Mouse (Mus musculus) midbrain, embryonic 16.5 days (tissue): ENCODE results near the gene Soat1. TPM values are rescaled to one million over a fixed set of nuclear protein-coding genes. Genes with fewer than 3 reads are reported as not detected.

Experiments used
- ATAC-seq: fragments of 200-750 bp; cut with Nextera tagmentation; 2 replicates; pipeline ENCODE4 v1.8.0; 2017; ENCODE audit warnings: moderate TSS enrichment
- H3K27ac ChIP-seq: fragments of 300-500 bp; sonication (generic); 2 replicates; pipeline ENCODE4 v1.5.1; 2014; ENCODE audit warnings: mild to moderate bottlenecking, low read length, mixed read lengths
- H3K27me3 ChIP-seq: fragments of 300-500 bp; sonication (generic); 2 replicates; pipeline ENCODE4 v1.6.1; 2014; ENCODE audit warnings: low read depth, low read length, mixed read lengths; ENCODE audit not compliant: control insufficient read depth, insufficient read depth
- H3K36me3 ChIP-seq: fragments of 300-500 bp; sonication (generic); 2 replicates; pipeline ENCODE4 v1.6.1; 2014; ENCODE audit warnings: mild to moderate bottlenecking, low read length, moderate library complexity, mixed read lengths; ENCODE audit not compliant: control insufficient read depth, insufficient read depth
- H3K4me1 ChIP-seq: fragments of 300-500 bp; sonication (generic); 2 replicates; pipeline ENCODE4 v1.6.1; 2014; ENCODE audit warnings: mild to moderate bottlenecking, low read length, mixed read lengths; ENCODE audit not compliant: control insufficient read depth, insufficient read depth
- H3K4me2 ChIP-seq: fragments of 300-500 bp; sonication (generic); 2 replicates; pipeline ENCODE4 v1.6.1; 2014; ENCODE audit warnings: mild to moderate bottlenecking, low read length, mixed read lengths
- H3K4me3 ChIP-seq: fragments of 300-500 bp; sonication (generic); 2 replicates; pipeline ENCODE4 v1.5.1; 2014; ENCODE audit warnings: low read depth, mild to moderate bottlenecking, low read length, moderate library complexity, mixed read lengths
- H3K9ac ChIP-seq: fragments of 300-500 bp; sonication (generic); 2 replicates; pipeline ENCODE4 v1.6.1; 2014; ENCODE audit warnings: low read depth, low read length, mixed read lengths
- H3K9me3 ChIP-seq: fragments of 300-500 bp; sonication (generic); replicated peaks from 2 replicates; pipeline ENCODE4 v1.6.1; 2014; ENCODE audit warnings: mild to moderate bottlenecking, low read length, mixed read lengths; ENCODE audit not compliant: control insufficient read depth, poor library complexity, severe bottlenecking
- WGBS: fragments of 180-500 bp; shearing (Covaris S2); extraction: QIAGEN DNeasy Blood & Tissue Kit; methylation state at CpG from one replicate; pipeline ENCODE4 v1.1.7; 2014; 5-methylcytosine and 5-hydroxymethylcytosine counted together
- polyA plus RNA-seq: library from polyadenylated mRNA; unstranded; fragments of >200 nt; fragmentation: Nextera tagmentation; extraction: Ambion mirVana; gene quantifications from 2 replicates; pipeline ENCODE4 v1.2.1, GENCODE M21; 2015

Gene Soat1
- polyA plus RNA-seq, 1 experiment from 2014 or later = 9.9 TPM

DNA sequence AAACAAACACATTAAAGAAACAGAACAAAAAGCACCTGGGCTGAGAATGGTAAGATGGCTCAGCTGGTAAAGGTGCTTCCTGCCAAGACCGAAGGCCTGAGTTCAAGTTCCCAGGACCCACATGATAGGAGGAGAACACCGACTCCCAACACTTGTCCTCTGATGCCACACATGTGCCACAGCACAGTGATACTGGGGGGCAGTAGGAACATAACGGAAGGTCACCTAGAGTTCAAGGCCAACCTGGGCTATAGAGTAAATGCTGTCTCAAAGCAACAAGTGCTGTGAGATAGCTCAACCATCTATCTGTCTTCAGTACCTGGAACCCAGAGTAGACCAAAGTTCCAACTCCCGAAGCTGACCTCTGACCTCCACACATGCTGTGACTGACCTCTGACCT, 13.9 kb downstream of the Soat1 start:
- 95% methylated on average over 4 of the region's 4 CpGs for WGBS
- Histone ChIP-seq H3K9ac (no peak overlapping the region), H3K4me1 (no peaks in the 10 kb centered on the region), H3K27me3 (no peaks in the 10 kb centered on the region), H3K9me3 (no peaks in the 10 kb centered on the region), H3K27ac (no peak overlapping the region), H3K4me2 (no peak overlapping the region), H3K36me3 (no peaks in the 10 kb centered on the region), H3K4me3 (no peak overlapping the region)
- no peak for ATAC-seq

GRCm38 (mm10) chr1:156459690-156460089, 14.4 kb downstream of the Soat1 start:
- Histone ChIP-seq H3K4me2 (no peak overlapping the region), H3K9me3 (no peaks in the 10 kb centered on the region), H3K4me3 (no peak overlapping the region), H3K9ac (no peak overlapping the region), H3K36me3 (no peaks in the 10 kb centered on the region), H3K4me1 (no peaks in the 10 kb centered on the region), H3K27me3 (no peaks in the 10 kb centered on the region), H3K27ac (no peak overlapping the region)
- no peak for ATAC-seq
- 91% methylated on average over 3 of the region's 3 CpGs for WGBS

DNA sequence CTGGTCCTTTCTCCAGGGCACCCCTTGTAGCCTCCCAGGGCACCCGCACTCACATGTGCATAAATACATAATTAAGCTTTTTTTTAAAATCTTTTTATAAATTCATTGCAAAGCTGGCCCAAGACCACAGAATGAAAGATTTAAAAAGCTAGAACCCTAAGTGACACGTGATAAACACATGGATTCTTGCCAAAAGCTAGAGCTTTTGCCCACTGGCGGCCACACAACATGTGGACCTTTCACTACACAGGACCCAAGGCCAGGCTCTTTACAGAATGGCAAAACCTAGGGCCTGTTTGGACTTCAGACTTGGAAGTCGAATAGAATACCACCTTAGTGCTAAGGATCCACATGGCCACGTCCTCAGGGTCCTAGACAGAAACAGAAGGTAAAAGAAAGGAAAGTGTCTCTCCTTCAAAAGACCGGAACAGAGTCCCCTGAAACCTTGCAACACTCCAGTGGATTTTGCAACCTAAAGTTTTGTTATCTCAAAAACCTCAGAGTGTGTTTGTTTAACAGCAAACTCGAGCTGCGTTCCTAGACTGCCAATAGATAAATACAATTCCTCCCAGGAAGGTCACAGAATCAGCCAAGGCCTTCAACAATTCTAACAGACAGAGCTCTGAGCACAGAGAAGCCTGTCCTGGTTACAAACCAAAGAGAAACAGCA, 15.6 kb downstream of the Soat1 start:
- Histone ChIP-seq H3K36me3 (no peaks in the 10 kb centered on the region), H3K4me3 (no peak overlapping the region), H3K9me3 (no peaks in the 10 kb centered on the region), H3K27ac (no peak overlapping the region), H3K9ac (no peak overlapping the region), H3K27me3 (no peaks in the 10 kb centered on the region), H3K4me2 (no peak overlapping the region), H3K4me1 (no peaks in the 10 kb centered on the region)
- no peak for ATAC-seq
- WGBS = 87% methylated on average over 8 of the region's 8 CpGs

GRCm38 (mm10) chr1:156455005-156455758, 18.9 kb downstream of the Soat1 start:
- H3K9me3 ChIP-seq = no peaks in the 10 kb centered on the region
- H3K9ac ChIP-seq = no peak overlapping the region
- ATAC-seq = no peak
- H3K4me1 ChIP-seq = no peaks in the 10 kb centered on the region
- no peak overlapping the region for H3K4me2 ChIP-seq
- WGBS = 92% methylated on average over 2 of the region's 2 CpGs
- H3K36me3 ChIP-seq = no peaks in the 10 kb centered on the region
- H3K27me3 ChIP-seq = no peaks in the 10 kb centered on the region
- no peak overlapping the region for H3K27ac ChIP-seq
- H3K4me3 ChIP-seq = no peak overlapping the region

DNA sequence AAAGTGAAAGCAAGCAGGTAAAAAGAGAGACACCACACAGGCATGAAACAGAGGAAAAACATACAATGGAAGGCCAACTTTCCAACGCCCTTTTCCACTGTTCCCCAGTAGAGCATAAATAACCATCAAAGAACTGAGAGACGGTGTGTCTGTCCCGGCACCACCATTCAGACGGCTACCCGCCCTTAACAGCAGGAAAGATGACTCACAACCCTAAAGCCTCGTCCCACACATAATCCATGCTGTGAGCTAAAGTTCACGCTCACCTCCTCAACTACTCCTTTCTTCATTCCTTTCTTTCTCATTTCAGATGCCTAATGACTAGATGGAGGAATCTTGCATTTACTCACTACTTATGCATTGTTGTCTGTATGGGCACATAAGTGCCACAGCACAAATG, 19.7 kb downstream of the Soat1 start:
- no peak overlapping the region for H3K27ac ChIP-seq
- no peak overlapping the region for H3K4me2 ChIP-seq
- no peaks in the 10 kb centered on the region for H3K36me3 ChIP-seq
- no peaks in the 10 kb centered on the region for H3K4me1 ChIP-seq
- H3K9ac ChIP-seq = no peak overlapping the region
- no peaks in the 10 kb centered on the region for H3K9me3 ChIP-seq
- ATAC-seq = no peak
- no peak overlapping the region for H3K4me3 ChIP-seq
- 60% methylated on average over 7 of the region's 7 CpGs for WGBS
- H3K27me3 ChIP-seq = no peaks in the 10 kb centered on the region

- Histone ChIP-seq H3K27me3 (no peaks in the 10 kb centered on the region), H3K9me3 (no peaks in the 10 kb centered on the region), H3K4me2 (no peak overlapping the region), H3K36me3 (no peaks in the 10 kb centered on the region), H3K4me3 (no peak overlapping the region), H3K4me1 (no peaks in the 10 kb centered on the region), H3K9ac (no peak overlapping the region), H3K27ac (no peak overlapping the region)
- WGBS = 92% methylated on average over 10 of the region's 10 CpGs
- ATAC-seq = no peak
Measured at GRCm38 (mm10) chr1:156453876-156454275, 20.3 kb downstream of the Soat1 start.

DNA sequence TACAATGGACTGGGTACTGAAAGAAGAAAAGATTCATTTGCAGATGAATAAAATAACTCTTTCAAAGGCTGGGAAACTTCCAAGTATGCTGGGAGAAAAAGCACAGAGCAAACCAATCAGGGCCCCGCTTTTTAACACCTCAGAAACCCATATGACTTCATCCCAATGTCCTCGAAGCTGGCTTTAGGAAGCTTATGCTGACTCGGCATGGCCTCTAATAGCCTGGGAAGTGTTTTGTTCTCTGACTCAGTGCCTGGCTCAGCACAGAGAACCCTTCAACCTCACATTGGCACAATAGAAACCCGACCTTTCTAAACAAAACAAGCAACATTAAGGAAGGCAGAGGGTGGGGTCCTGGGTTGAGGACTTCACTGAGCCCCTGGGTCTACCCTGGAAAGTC, 23.7 kb downstream of the Soat1 start:
- H3K9ac ChIP-seq = no peak overlapping the region
- no peak overlapping the region for H3K4me2 ChIP-seq
- H3K4me1 ChIP-seq = no peaks in the 10 kb centered on the region
- ATAC-seq = no peak
- no peaks in the 10 kb centered on the region for H3K9me3 ChIP-seq
- H3K27ac ChIP-seq = no peak overlapping the region
- H3K27me3 ChIP-seq = no peaks in the 10 kb centered on the region
- H3K4me3 ChIP-seq = no peak overlapping the region
- WGBS = 21% methylated on average over 4 of the region's 4 CpGs
- H3K36me3 ChIP-seq = no peaks in the 10 kb centered on the region

DNA sequence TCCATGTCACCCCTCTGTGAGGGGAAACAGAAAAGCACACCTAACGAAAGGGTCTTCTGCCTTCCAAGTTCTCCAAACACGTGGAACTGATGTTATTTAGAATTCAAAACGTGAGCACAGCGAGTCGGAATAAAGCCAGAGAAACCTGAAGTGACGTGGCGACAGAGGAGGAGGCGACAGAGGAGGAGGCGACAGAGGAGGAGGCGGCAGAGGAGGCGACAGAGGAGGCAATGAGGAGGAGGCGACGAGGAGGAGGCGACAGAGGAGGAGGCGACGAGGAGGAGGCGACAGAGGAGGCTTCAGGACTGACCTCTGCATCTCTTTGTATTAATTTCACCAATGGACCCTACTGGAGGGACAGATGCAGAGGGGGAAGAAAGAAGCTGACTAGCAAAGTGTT, 24.4 kb downstream of the Soat1 start:
- Histone ChIP-seq H3K4me2 (no peak overlapping the region), H3K36me3 (no peaks in the 10 kb centered on the region), H3K27me3 (no peaks in the 10 kb centered on the region), H3K9me3 (no peaks in the 10 kb centered on the region), H3K4me3 (no peak overlapping the region), H3K27ac (no peak overlapping the region), H3K4me1 (no peaks in the 10 kb centered on the region), H3K9ac (no peak overlapping the region)
- whole genome bisulfite sequencing = 73% methylated on average over 16 of the region's 17 CpGs
- no peak for ATAC-seq

DNA sequence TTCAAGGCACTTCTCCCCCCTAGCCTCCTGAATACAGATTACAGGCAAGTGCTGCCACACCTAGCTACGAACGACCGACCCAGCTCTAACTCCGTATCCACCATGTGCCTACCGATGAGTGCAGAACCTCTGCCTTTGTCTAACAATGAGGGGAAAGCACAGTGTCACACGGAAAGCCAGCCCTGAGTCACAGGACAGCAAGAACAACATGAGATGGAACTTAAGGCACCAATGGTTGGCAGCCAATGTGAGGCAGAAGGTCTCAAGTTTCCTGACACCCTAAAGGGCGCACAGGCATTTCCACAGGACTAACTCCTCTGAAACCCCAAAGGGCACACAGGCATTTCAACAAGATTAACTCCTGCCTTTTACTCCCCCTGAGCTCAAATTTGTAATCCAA, 25.0 kb downstream of the Soat1 start:
- Histone ChIP-seq H3K36me3 (no peaks in the 10 kb centered on the region), H3K4me1 (no peaks in the 10 kb centered on the region), H3K27ac (no peak overlapping the region), H3K27me3 (no peaks in the 10 kb centered on the region), H3K4me3 (no peak overlapping the region), H3K9me3 (no peaks in the 10 kb centered on the region), H3K4me2 (no peak overlapping the region), H3K9ac (no peak overlapping the region)
- ATAC-seq = no peak
- WGBS = 85% methylated on average over 7 of the region's 7 CpGs
